Mouse (Mus musculus): ENCODE data around the gene Zfhx2.

DNA sequence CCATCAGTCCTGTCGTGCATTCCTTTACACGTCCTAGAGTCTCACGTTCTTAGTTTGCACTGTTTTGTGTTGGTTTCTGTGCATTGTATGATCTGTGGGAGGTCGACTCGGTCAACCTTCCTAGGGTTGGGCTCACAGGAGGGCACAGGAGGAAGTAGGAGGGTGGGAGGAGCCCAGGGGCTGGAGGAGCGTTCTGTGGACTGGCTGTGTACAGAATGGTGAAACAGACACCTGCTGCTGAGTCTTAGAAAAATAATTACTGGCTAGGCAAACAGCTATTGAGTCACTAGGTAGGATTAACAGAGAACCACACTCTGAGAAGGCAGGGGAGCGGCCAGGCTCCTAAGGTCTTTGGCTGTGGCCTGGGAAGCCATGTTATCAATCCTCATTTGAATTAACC, 47.2 kb upstream of the Zfhx2 start:
- TF ChIP-seq CTCF (IDR thresholded peaks at IDR 0.05; ENCODE audit: low read depth, low read length) (no peak), POLR2A (IDR thresholded peaks at IDR 0.05; ENCODE audit: borderline replicate concordance, low read depth, low read length) (no peak)
